Mouse (Mus musculus): ENCODE data around the gene Fut2.
A peak's percentile ranks its signal among the peaks of the same experiment; 100 is the strongest.

The Fut2 gene

GRCm38 (mm10) chr7:45702316-45702715, 36.1 kb upstream of the Fut2 start:
- DNase-seq, result no peak

- DNase-seq, result no peak
These were observed 35.4 kb upstream of the Fut2 start for GRCm38 (mm10) chr7:45701607-45702006.

- DNase-seq, result no peak
These were observed 34.9 kb upstream of the Fut2 start for GRCm38 (mm10) chr7:45701072-45701471.

- DNase-seq, result peak; percentile 78 to 79
These were observed 34.3 kb upstream of the Fut2 start for GRCm38 (mm10) chr7:45700301-45701015.

- no peak for DNase-seq
These were observed 33.4 kb upstream of the Fut2 start, which contains the start of gene Car11 for GRCm38 (mm10) chr7:45699523-45700141. Gene Car11 (plus strand): TSS chr7:45699843.

GRCm38 (mm10) chr7:45697894-45698293, 31.7 kb upstream of the Fut2 start:
- DNase-seq, result no peak

- no peak for DNase-seq
These were observed 28.9 kb upstream of the Fut2 start for GRCm38 (mm10) chr7:45695098-45695497.

GRCm38 (mm10) chr7:45693921-45694591, 27.9 kb upstream of the Fut2 start, which contains the start of gene Sec1:
Gene Sec1 (minus strand): TSS chr7:45694402.
- DNase-seq, result no peak

GRCm38 (mm10) chr7:45692364-45692763, 26.2 kb upstream of the Fut2 start:
- DNase-seq, result no peak

- no peak for DNase-seq
These were observed 23.6 kb upstream of the Fut2 start for GRCm38 (mm10) chr7:45689800-45690199.

GRCm38 (mm10) chr7:45689099-45689498, 22.9 kb upstream of the Fut2 start:
- no peak for DNase-seq

- DNase-seq, result no peak
These were observed 20.6 kb upstream of the Fut2 start for GRCm38 (mm10) chr7:45686841-45687240.

GRCm38 (mm10) chr7:45685811-45686210, 19.6 kb upstream of the Fut2 start:
- DNase-seq, result no peak

- DNase-seq, result no peak
These were observed 17.3 kb upstream of the Fut2 start, which contains the start of gene Ntn5 for GRCm38 (mm10) chr7:45683396-45684050. Gene Ntn5 (plus strand): TSS chr7:45684022.

GRCm38 (mm10) chr7:45682144-45683126, 16.2 kb upstream of the Fut2 start:
- peak; percentile 85 to 86 for DNase-seq

- peak; percentile 73 to 82 for DNase-seq
These were observed 15.0 kb upstream of the Fut2 start for GRCm38 (mm10) chr7:45681046-45681736.

GRCm38 (mm10) chr7:45679966-45680621, 13.9 kb upstream of the Fut2 start:
- no peak for DNase-seq

GRCm38 (mm10) chr7:45678513-45678912, 12.3 kb upstream of the Fut2 start:
- no peak for DNase-seq

GRCm38 (mm10) chr7:45677627-45678295, 11.6 kb upstream of the Fut2 start:
- no peak for DNase-seq

- no peak for DNase-seq
These were observed 2.7 kb upstream of the Fut2 start for GRCm38 (mm10) chr7:45668921-45669320.

Measured in B cell, adult 2 months (primary cell).